Mouse (Mus musculus): ENCODE data around the gene Vgf.

- TF ChIP-seq CTCF (IDR thresholded peaks at IDR 0.05), result no peak
- no peak for TF ChIP-seq EP300 (IDR thresholded peaks at IDR 0.05)
Observed at GRCm38 (mm10) chr5:137051125-137051524, 24.9 kb downstream of the Vgf start.

Measured in lung, postnatal 0 days (tissue).